Mouse (Mus musculus): Measurements from ENCODE around the gene Slc10a6. TPM values are rescaled to one million over a fixed set of nuclear protein-coding genes. Genes with fewer than 3 reads are reported as not detected.

Gene Slc10a6
- polyA plus RNA-seq, 2 experiments from 2014 or later, result not detected

- no peak for ATAC-seq
Measured at GRCm38 (mm10) chr5:103617191-103617590, 12.0 kb downstream of the Slc10a6 start.

GRCm38 (mm10) chr5:103614356-103614755 lies 14.8 kb downstream of the Slc10a6 start:
- no peak for ATAC-seq

GRCm38 (mm10) chr5:103612316-103612715 lies 16.9 kb downstream of the Slc10a6 start:
- no peak for ATAC-seq

GRCm38 (mm10) chr5:103610856-103611472 lies 18.2 kb downstream of the Slc10a6 start:
- no peak for ATAC-seq

GRCm38 (mm10) chr5:103610148-103610547 lies 19.1 kb downstream of the Slc10a6 start:
- no peak for ATAC-seq

- no peak for ATAC-seq
Measured at GRCm38 (mm10) chr5:103605707-103606106, 23.5 kb downstream of the Slc10a6 start.

GRCm38 (mm10) chr5:103603115-103603893 lies 25.9 kb downstream of the Slc10a6 start:
- ATAC-seq, result no peak

- no peak for ATAC-seq
Measured at GRCm38 (mm10) chr5:103598881-103599280, 30.3 kb downstream of the Slc10a6 start.

- ATAC-seq, result no peak
Measured at GRCm38 (mm10) chr5:103598264-103598663, 30.9 kb downstream of the Slc10a6 start.

- ATAC-seq, result no peak
Measured at GRCm38 (mm10) chr5:103597604-103598003, 31.6 kb downstream of the Slc10a6 start.

GRCm38 (mm10) chr5:103596467-103597146 lies 32.6 kb downstream of the Slc10a6 start:
- no peak for ATAC-seq

- no peak for ATAC-seq
Measured at GRCm38 (mm10) chr5:103595394-103596226, 33.6 kb downstream of the Slc10a6 start.

- ATAC-seq, result no peak
Measured at GRCm38 (mm10) chr5:103593575-103593974, 35.6 kb downstream of the Slc10a6 start.

GRCm38 (mm10) chr5:103592706-103593105 lies 36.5 kb downstream of the Slc10a6 start:
- no peak for ATAC-seq

GRCm38 (mm10) chr5:103591846-103592245 lies 37.4 kb downstream of the Slc10a6 start:
- no peak for ATAC-seq

- no peak for ATAC-seq
Measured at GRCm38 (mm10) chr5:103587219-103587618, 42.0 kb downstream of the Slc10a6 start.

GRCm38 (mm10) chr5:103579680-103580420 lies 49.4 kb downstream of the Slc10a6 start:
- ATAC-seq, result no peak

GRCm38 (mm10) chr5:103569446-103569845 lies 59.8 kb downstream of the Slc10a6 start:
- ATAC-seq, result no peak

- no peak for ATAC-seq
Measured at GRCm38 (mm10) chr5:103568034-103568433, 61.2 kb downstream of the Slc10a6 start.

GRCm38 (mm10) chr5:103560546-103560945 lies 68.7 kb downstream of the Slc10a6 start:
- no peak for ATAC-seq

All from activated CD4-positive, CD25-positive, alpha-beta regulatory T cell, adult 4 months (primary cell).